Mouse (Mus musculus): Measurements from ENCODE around the gene Mki67. TPM values are rescaled to one million over a fixed set of nuclear protein-coding genes. Genes with fewer than 3 reads are reported as not detected.
"Not testable (repeated sequence)": the region's sequence is repeated elsewhere in the genome, so short reads cannot be mapped to it uniquely, and the experiment has no call there.

The Mki67 gene
- polyA plus RNA-seq, 1 experiment from 2014 or later: 51.4 TPM

DNA sequence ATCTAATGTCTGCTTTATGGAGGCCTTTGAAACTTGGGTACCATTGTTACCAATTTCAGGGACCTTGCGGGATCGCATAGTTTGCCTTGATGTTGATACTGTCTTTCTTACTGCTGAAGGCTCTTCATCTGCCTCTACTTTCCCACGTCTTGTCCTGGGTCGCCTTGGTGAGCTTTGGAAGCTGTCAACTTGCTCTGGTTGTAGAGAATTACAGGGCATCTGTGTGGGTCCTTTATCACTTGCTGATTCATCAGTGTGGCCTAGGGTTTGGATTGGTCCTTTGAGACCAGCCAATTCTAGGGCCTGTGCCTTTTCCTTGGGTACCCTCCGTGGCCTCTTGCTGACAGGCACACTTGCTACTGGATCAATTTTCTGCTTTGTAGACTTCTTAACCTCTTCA, 21.4 kb downstream of the Mki67 start:
- ATAC-seq (ENCODE audit: low read depth): no peak
- H3K4me2 ChIP-seq (ENCODE audit: low read depth, low read length): no peak overlapping the region
- 97% methylated on average over 5 of the region's 5 CpGs for WGBS

DNA sequence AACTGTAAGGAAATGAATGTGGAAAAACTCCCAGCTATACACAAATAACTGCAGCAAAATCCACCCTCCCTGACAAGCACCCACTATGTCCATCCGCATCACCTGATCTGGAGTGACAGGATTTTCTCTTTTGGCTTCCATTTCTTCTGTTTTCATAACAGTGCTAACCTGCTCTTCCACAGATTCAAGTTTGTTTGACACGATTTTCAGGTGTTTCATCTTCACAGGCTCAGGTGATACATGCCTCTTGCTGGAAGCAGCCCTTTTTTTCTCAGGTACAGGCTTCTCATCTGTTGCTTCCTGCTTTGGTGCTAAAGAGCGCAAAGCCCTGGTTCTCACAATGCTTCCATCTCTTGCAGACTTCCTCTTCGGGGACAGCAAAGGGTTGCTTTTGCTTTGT, 22.0 kb downstream of the Mki67 start:
- no peaks in the 10 kb centered on the region for H3K27me3 ChIP-seq (replicated peaks; ENCODE audit: control insufficient read depth, insufficient read depth, low read length)
- no peak overlapping the region for H3K4me2 ChIP-seq (ENCODE audit: low read depth, low read length)
- 86% methylated on average over 4 of the region's 4 CpGs for WGBS
- DNase-seq (ENCODE audit: low spot score) (no peak), ATAC-seq (ENCODE audit: low read depth) (no peak)
- H3K4me1 ChIP-seq (ENCODE audit: control insufficient read depth, insufficient read depth, low read length): no peaks in the 10 kb centered on the region
- no peak overlapping the region for H3K4me3 ChIP-seq (ENCODE audit: low read depth, low read length)
- H3K9me3 ChIP-seq (ENCODE audit: control insufficient read depth, low read length): no peaks in the 10 kb centered on the region
- no peak overlapping the region for H3K9ac ChIP-seq (ENCODE audit: low read depth, low read length)
- no peak overlapping the region for H3K27ac ChIP-seq (replicated peaks; ENCODE audit: low read depth, low read length)
- peaks cover 95% of the 10 kb centered on the region for H3K36me3 ChIP-seq (ENCODE audit: control insufficient read depth, insufficient read depth, low read length)

More for the DNA sequence above, 21.4 kb downstream of the Mki67 start:
- H3K9ac ChIP-seq (ENCODE audit: low read depth, low read length): no peak overlapping the region
- H3K27me3 ChIP-seq (replicated peaks; ENCODE audit: control insufficient read depth, insufficient read depth, low read length): no peaks in the 10 kb centered on the region
- no peak overlapping the region for H3K27ac ChIP-seq (replicated peaks; ENCODE audit: low read depth, low read length)
- no peaks in the 10 kb centered on the region for H3K4me1 ChIP-seq (ENCODE audit: control insufficient read depth, insufficient read depth, low read length)
- H3K4me3 ChIP-seq (ENCODE audit: low read depth, low read length): no peak overlapping the region
- DNase-seq (ENCODE audit: low spot score): no peak
- no peaks in the 10 kb centered on the region for H3K9me3 ChIP-seq (ENCODE audit: control insufficient read depth, low read length)
- H3K36me3 ChIP-seq (ENCODE audit: control insufficient read depth, insufficient read depth, low read length): peaks cover 96% of the 10 kb centered on the region

DNA sequence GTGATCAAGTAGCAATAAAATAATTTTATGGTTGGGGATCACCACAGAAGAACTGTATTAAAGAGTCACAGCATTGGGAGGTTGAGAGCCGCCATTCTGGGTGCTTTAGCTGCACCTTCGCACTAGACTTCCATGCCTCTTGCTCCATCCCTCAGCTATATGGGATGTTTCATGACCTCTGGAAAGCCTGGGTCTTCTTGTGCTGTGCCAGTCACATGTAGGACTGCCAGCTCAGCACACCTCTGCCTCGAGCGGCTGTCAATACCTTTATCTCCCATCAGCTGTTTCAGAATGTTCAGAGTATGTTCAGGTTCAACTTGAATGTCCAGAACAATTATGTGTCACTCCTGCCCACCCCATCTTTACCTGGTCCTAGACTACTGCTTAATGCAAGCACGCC, 24.2 kb downstream of the Mki67 start:
- 93% methylated on average over 5 of the region's 5 CpGs for WGBS
- Histone ChIP-seq H3K27ac (replicated peaks; ENCODE audit: low read depth, low read length) (no peak overlapping the region), H3K4me1 (ENCODE audit: control insufficient read depth, insufficient read depth, low read length) (no peaks in the 10 kb centered on the region), H3K4me3 (ENCODE audit: low read depth, low read length) (no peak overlapping the region), H3K4me2 (ENCODE audit: low read depth, low read length) (no peak overlapping the region), H3K9ac (ENCODE audit: low read depth, low read length) (no peak overlapping the region), H3K9me3 (ENCODE audit: control insufficient read depth, low read length) (no peaks in the 10 kb centered on the region), H3K36me3 (ENCODE audit: control insufficient read depth, insufficient read depth, low read length) (peaks cover 91% of the 10 kb centered on the region), H3K27me3 (replicated peaks; ENCODE audit: control insufficient read depth, insufficient read depth, low read length) (no peaks in the 10 kb centered on the region)
- ATAC-seq (ENCODE audit: low read depth) (no peak), DNase-seq (ENCODE audit: low spot score) (no peak)

- Histone ChIP-seq H3K36me3 (ENCODE audit: control insufficient read depth, insufficient read depth, low read length) (peaks cover 87% of the 10 kb centered on the region), H3K4me1 (ENCODE audit: control insufficient read depth, insufficient read depth, low read length) (no peaks in the 10 kb centered on the region), H3K9me3 (ENCODE audit: control insufficient read depth, low read length) (no peaks in the 10 kb centered on the region), H3K27me3 (replicated peaks; ENCODE audit: control insufficient read depth, insufficient read depth, low read length) (no peaks in the 10 kb centered on the region), H3K4me2 (ENCODE audit: low read depth, low read length) (no peak overlapping the region), H3K4me3 (ENCODE audit: low read depth, low read length) (no peak overlapping the region), H3K27ac (replicated peaks; ENCODE audit: low read depth, low read length) (no peak overlapping the region), H3K9ac (ENCODE audit: low read depth, low read length) (no peak overlapping the region)
- ATAC-seq (ENCODE audit: low read depth) (no peak), DNase-seq (ENCODE audit: low spot score) (no peak)
- WGBS: 91% methylated on average over 7 of the region's 7 CpGs
These were observed 26.8 kb downstream of the Mki67 start for GRCm38 (mm10) chr7:135689396-135689795.

- WGBS: 90% methylated on average over 7 of the region's 7 CpGs
- no peak overlapping the region for H3K4me2 ChIP-seq (ENCODE audit: low read depth, low read length)
- no peak for ATAC-seq (ENCODE audit: low read depth)
- H3K9me3 ChIP-seq (ENCODE audit: control insufficient read depth, low read length): no peaks in the 10 kb centered on the region
- DNase-seq (ENCODE audit: low spot score): no peak
- no peaks in the 10 kb centered on the region for H3K4me1 ChIP-seq (ENCODE audit: control insufficient read depth, insufficient read depth, low read length)
- peaks cover 45% of the 10 kb centered on the region for H3K36me3 ChIP-seq (ENCODE audit: control insufficient read depth, insufficient read depth, low read length)
- no peak overlapping the region for H3K9ac ChIP-seq (ENCODE audit: low read depth, low read length)
- no peak overlapping the region for H3K4me3 ChIP-seq (ENCODE audit: low read depth, low read length)
- H3K27me3 ChIP-seq (replicated peaks; ENCODE audit: control insufficient read depth, insufficient read depth, low read length): no peaks in the 10 kb centered on the region
- no peak overlapping the region for H3K27ac ChIP-seq (replicated peaks; ENCODE audit: low read depth, low read length)
These were observed 31.2 kb downstream of the Mki67 start for GRCm38 (mm10) chr7:135684938-135685337.

DNA sequence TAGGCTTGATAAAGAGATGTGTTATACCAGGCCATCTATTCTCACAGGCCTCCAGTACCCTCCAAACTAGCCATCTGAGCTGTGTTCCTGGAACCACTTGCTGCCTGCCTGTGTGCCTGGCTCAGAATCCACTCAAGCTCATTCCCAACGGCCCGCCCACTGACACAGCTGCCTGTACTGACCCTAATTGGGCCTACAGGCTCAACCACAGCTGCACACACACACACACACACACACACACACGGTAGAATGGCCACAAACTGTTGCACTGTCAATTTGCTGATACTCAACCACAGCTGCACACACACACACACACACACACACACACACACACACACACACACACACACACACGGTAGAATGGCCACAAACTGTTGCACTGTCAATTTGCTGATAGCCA, 32.1 kb downstream of the Mki67 start:
- peak; percentile 53 for DNase-seq (ENCODE audit: low spot score)

GRCm38 (mm10) chr7:135680334-135680733, 35.8 kb downstream of the Mki67 start:
- H3K9ac ChIP-seq (ENCODE audit: low read depth, low read length): no peak overlapping the region
- no peak overlapping the region for H3K4me3 ChIP-seq (ENCODE audit: low read depth, low read length)
- H3K27me3 ChIP-seq (replicated peaks; ENCODE audit: control insufficient read depth, insufficient read depth, low read length): no peaks in the 10 kb centered on the region
- no peak overlapping the region for H3K4me2 ChIP-seq (ENCODE audit: low read depth, low read length)
- H3K27ac ChIP-seq (replicated peaks; ENCODE audit: low read depth, low read length): no peak overlapping the region
- no peaks in the 10 kb centered on the region for H3K9me3 ChIP-seq (ENCODE audit: control insufficient read depth, low read length)
- ATAC-seq (ENCODE audit: low read depth) (no peak), DNase-seq (ENCODE audit: low spot score) (peak; percentile 61)
- 72% methylated on average over 5 of the region's 5 CpGs for WGBS
- peaks cover 6% of the 10 kb centered on the region for H3K36me3 ChIP-seq (ENCODE audit: control insufficient read depth, insufficient read depth, low read length)
- H3K4me1 ChIP-seq (ENCODE audit: control insufficient read depth, insufficient read depth, low read length): no peaks in the 10 kb centered on the region

More for the DNA sequence above, 32.1 kb downstream of the Mki67 start:
- H3K4me1 ChIP-seq (ENCODE audit: control insufficient read depth, insufficient read depth, low read length); H3K27me3 ChIP-seq (replicated peaks; ENCODE audit: control insufficient read depth, insufficient read depth, low read length); H3K9ac ChIP-seq (ENCODE audit: low read depth, low read length); H3K27ac ChIP-seq (replicated peaks; ENCODE audit: low read depth, low read length); H3K4me2 ChIP-seq (ENCODE audit: low read depth, low read length); H3K4me3 ChIP-seq (ENCODE audit: low read depth, low read length); H3K9me3 ChIP-seq (ENCODE audit: control insufficient read depth, low read length): not testable (repeated sequence)
- ATAC-seq (ENCODE audit: low read depth): 0 out of 2 replicates have a peak, but pooled peaks have one; percentile 51
- peaks cover 39% of the 10 kb centered on the region for H3K36me3 ChIP-seq (ENCODE audit: control insufficient read depth, insufficient read depth, low read length)
- 50% methylated on average over 4 of the region's 4 CpGs for WGBS

DNA sequence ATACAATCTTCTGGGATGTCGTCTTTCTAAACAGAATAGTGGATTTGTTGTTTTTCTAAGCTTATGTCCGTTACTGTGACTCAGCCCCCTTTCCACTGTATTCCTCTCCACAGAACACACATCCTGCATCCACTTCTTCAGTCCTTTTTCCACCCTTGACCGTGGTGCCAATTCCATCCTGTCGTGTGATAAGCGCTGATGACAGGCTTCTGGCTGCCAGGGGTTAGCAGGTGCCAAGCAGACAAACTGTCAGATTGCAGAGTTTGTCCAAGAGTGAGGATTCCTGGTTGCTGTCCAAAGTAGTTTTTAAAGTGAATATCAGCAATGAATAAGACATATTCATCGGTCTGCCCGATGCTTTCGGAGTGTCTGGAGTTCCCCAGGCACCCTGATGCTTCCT, 39.4 kb downstream of the Mki67 start:
- H3K4me1 ChIP-seq (ENCODE audit: control insufficient read depth, insufficient read depth, low read length): no peaks in the 10 kb centered on the region
- H3K27ac ChIP-seq (replicated peaks; ENCODE audit: low read depth, low read length): no peak overlapping the region
- ATAC-seq (ENCODE audit: low read depth): no peak
- no peak overlapping the region for H3K4me3 ChIP-seq (ENCODE audit: low read depth, low read length)
- H3K27me3 ChIP-seq (replicated peaks; ENCODE audit: control insufficient read depth, insufficient read depth, low read length): no peaks in the 10 kb centered on the region
- no peaks in the 10 kb centered on the region for H3K9me3 ChIP-seq (ENCODE audit: control insufficient read depth, low read length)
- 78% methylated on average over 8 of the region's 8 CpGs for WGBS
- no peak for DNase-seq (ENCODE audit: low spot score)
- no peak overlapping the region for H3K9ac ChIP-seq (ENCODE audit: low read depth, low read length)
- H3K36me3 ChIP-seq (ENCODE audit: control insufficient read depth, insufficient read depth, low read length): no peaks in the 10 kb centered on the region
- no peak overlapping the region for H3K4me2 ChIP-seq (ENCODE audit: low read depth, low read length)

GRCm38 (mm10) chr7:135673576-135673975, 42.6 kb downstream of the Mki67 start:
- H3K4me3 ChIP-seq (ENCODE audit: low read depth, low read length): no peak overlapping the region
- H3K9me3 ChIP-seq (ENCODE audit: control insufficient read depth, low read length): no peaks in the 10 kb centered on the region
- H3K36me3 ChIP-seq (ENCODE audit: control insufficient read depth, insufficient read depth, low read length): no peaks in the 10 kb centered on the region
- ATAC-seq (ENCODE audit: low read depth): no peak
- H3K4me2 ChIP-seq (ENCODE audit: low read depth, low read length): no peak overlapping the region
- H3K27me3 ChIP-seq (replicated peaks; ENCODE audit: control insufficient read depth, insufficient read depth, low read length): no peaks in the 10 kb centered on the region
- DNase-seq (ENCODE audit: low spot score): no peak
- H3K27ac ChIP-seq (replicated peaks; ENCODE audit: low read depth, low read length): no peak overlapping the region
- H3K9ac ChIP-seq (ENCODE audit: low read depth, low read length): no peak overlapping the region
- H3K4me1 ChIP-seq (ENCODE audit: control insufficient read depth, insufficient read depth, low read length): no peaks in the 10 kb centered on the region
- WGBS: 66% methylated on average over 3 of the region's 3 CpGs

Measured in embryonic facial prominence, embryonic 14.5 days (tissue).